Mouse (Mus musculus): ENCODE data around the gene Fpr1. TPM values are rescaled to one million over a fixed set of nuclear protein-coding genes. Genes with fewer than 3 reads are reported as not detected.

The Fpr1 gene
- polyA plus RNA-seq, 1 experiment from 2014 or later = 0.58 TPM

DNA sequence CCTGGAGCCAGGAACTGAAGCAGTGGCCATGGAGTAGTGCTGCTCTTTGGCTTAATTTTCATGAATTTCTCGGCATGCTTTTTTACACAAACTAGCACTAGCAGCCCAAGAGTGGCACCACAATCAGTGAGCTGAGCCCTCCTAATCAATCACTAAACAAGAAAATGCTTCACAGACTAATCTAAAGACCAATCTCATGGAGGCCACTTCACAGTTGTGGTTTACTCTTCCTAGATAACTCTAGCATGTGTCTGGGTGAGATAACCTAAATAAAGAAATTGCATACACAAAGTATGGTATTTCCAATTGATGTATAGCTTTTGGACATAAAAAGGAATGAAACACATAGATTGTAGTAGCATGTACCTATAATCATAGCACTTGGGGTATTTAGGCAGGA, 4.4 kb downstream of the Fpr1 start:
- 68% methylated on average over 1 of the region's 1 CpGs for WGBS
- H3K36me3 ChIP-seq = no peaks in the 10 kb centered on the region
- H3K4me2 ChIP-seq = no peak overlapping the region
- H3K27ac ChIP-seq = no peak overlapping the region
- no peaks in the 10 kb centered on the region for H3K4me1 ChIP-seq (replicated peaks)
- H3K4me3 ChIP-seq = no peak overlapping the region
- H3K9me3 ChIP-seq (replicated peaks) = no peaks in the 10 kb centered on the region
- no peak overlapping the region for H3K9ac ChIP-seq
- no peaks in the 10 kb centered on the region for H3K27me3 ChIP-seq
- no peak for ATAC-seq (replicated peaks; ENCODE audit: insufficient number of reproducible peaks, insufficient read depth, low FRiP score, low read depth)

DNA sequence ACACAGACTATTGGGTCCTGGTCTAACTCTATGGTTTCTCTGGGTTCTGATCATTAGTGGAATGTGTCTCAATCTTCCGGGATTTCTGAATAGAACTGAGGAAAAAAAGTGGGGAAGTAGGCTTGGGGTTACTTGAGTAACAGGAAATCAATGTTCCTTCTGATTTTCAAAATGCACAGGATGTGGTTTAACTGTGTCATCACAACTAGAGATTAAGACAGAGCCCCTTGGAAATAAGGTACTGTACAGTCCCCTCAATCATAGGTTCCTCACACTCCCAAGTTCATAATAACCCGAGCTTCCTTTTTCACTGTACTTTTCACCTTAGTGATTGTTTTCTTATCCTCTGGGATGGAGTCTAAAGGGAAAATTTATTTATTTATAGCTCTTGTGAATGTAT, 12.0 kb downstream of the Fpr1 start:
- no peak for ATAC-seq (replicated peaks; ENCODE audit: insufficient number of reproducible peaks, insufficient read depth, low FRiP score, low read depth)
- Histone ChIP-seq H3K36me3 (no peaks in the 10 kb centered on the region), H3K9ac (no peak overlapping the region), H3K27me3 (no peaks in the 10 kb centered on the region), H3K4me1 (replicated peaks) (no peaks in the 10 kb centered on the region), H3K27ac (no peak overlapping the region), H3K4me3 (no peak overlapping the region), H3K4me2 (no peak overlapping the region), H3K9me3 (replicated peaks) (no peaks in the 10 kb centered on the region)
- 79% methylated on average over 2 of the region's 2 CpGs for WGBS

DNA sequence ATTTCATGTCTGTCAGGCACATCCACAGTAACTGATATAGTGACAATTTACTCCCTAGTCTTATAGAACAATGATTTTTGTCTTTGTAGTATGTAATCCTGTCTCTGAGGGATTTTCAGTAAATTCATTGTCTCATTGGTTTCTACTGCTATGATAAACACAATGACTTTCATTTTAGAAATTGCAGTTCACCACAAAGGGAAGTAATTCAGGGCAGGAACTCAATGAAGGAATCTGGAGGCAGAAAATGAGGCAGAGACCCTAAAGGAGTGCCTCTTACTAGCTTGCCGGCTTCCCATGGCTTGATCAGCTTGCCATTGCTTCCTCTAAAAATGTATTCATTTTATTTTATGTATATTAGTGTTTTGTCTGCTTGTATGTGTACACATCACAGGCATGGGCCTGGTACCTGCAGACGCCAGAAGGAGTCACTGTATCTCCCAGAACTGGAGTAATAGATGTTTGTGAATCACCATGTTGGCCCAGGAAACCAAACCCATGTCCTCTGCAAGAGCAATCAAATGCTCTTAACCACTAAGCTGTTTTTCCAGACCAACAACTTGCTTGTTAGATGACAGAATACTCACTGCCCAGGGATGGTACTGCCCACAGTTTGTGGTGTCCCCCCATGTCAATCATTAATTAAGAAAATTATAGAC, 12.7 kb downstream of the Fpr1 start:
- Histone ChIP-seq H3K27ac (no peak overlapping the region), H3K9me3 (replicated peaks) (no peaks in the 10 kb centered on the region), H3K4me3 (no peak overlapping the region), H3K36me3 (no peaks in the 10 kb centered on the region), H3K27me3 (no peaks in the 10 kb centered on the region), H3K9ac (no peak overlapping the region), H3K4me2 (no peak overlapping the region), H3K4me1 (replicated peaks) (no peaks in the 10 kb centered on the region)
- 68% methylated on average over 2 of the region's 2 CpGs for WGBS
- ATAC-seq (replicated peaks; ENCODE audit: insufficient number of reproducible peaks, insufficient read depth, low FRiP score, low read depth) = no peak

DNA sequence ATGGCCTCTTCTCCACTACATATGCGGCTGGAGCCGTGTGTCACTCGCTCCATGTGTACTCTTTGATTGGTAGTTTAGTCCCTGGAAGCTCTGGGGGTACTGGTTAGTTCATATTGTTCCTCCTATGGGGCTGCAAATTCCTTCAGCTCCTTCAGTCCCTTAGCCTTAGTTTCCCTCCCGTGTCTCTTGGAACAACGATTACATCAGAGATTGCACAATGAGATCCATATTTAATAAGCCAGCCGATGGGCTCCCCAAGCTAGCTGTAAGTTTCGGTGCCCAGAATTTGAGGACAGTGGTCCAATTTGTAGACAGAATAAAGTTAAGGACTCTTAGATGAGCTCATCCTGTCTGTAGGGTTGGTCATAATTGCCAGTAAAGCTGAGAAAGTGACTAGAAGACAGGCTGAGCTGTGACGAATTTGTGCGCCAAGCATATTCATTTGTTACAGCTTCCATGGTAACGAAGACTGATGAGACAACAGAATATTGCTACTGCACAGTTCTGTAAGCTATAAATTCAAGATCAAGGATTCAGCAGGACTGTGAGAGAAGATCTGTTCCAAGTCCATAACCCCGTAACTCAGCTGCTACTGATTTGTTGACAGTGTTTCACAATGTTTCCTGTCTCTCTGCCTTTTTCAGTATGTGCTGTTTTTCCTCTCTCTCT, 16.8 kb downstream of the Fpr1 start:
- Histone ChIP-seq H3K4me2 (no peak overlapping the region), H3K9me3 (replicated peaks) (no peaks in the 10 kb centered on the region), H3K4me1 (replicated peaks) (no peaks in the 10 kb centered on the region), H3K27ac (no peak overlapping the region), H3K27me3 (no peaks in the 10 kb centered on the region), H3K4me3 (no peak overlapping the region), H3K9ac (no peak overlapping the region), H3K36me3 (peaks cover 10% of the 10 kb centered on the region; the same call in 1 of the 2 replicates)
- WGBS = 82% methylated on average over 11 of the region's 11 CpGs
- ATAC-seq (replicated peaks; ENCODE audit: insufficient number of reproducible peaks, insufficient read depth, low FRiP score, low read depth) = no peak

DNA sequence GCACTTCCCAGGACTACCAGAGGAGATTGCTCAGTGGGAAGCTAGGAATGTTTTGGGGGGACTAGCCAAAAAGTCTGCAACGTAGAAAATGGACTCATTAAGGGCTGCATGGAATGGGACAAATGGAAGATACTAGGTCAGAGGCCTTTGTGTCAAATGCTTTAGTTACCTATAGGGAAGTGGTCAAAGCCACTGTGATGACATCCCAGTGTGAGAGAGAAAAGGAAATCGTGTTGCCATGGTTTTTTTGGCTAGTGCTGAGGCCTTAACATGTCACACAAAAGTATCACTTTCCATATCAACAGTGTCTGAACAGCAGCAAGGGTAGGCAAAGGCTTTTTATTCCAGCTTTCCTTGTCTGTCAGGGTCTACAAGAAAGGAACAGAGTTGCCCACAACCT, 18.6 kb downstream of the Fpr1 start:
- Histone ChIP-seq H3K9ac (no peak overlapping the region), H3K27me3 (no peaks in the 10 kb centered on the region), H3K4me1 (replicated peaks) (no peaks in the 10 kb centered on the region), H3K36me3 (peaks cover 10% of the 10 kb centered on the region; the same call in 1 of the 2 replicates), H3K4me3 (no peak overlapping the region), H3K4me2 (no peak overlapping the region), H3K9me3 (replicated peaks) (no peaks in the 10 kb centered on the region), H3K27ac (no peak overlapping the region)
- 53% methylated on average over 2 of the region's 2 CpGs for WGBS
- ATAC-seq (replicated peaks; ENCODE audit: insufficient number of reproducible peaks, insufficient read depth, low FRiP score, low read depth) = no peak

DNA sequence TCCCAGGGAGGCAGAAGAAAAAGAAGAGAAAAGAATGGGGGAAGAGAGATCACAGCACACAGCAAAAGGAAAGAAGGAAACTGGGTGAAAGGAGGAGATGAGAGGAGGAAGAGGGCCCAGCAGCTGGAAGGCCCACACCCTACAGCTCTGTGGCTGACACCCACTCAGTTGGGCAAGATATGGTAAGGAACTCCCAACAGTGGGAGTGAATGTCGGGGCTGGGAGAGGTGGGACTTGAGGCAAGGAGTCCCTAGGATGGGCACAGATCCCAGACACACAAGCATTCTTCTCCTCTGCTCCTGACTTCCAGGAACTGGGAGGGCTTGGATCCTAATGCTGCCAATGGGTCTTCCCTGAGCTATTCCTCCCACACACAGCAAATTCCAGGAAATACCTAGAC, 21.4 kb downstream of the Fpr1 start:
- peaks cover 10% of the 10 kb centered on the region; the same call in 1 of the 2 replicates for H3K36me3 ChIP-seq
- WGBS = 31% methylated on average over 1 of the region's 1 CpGs
- ATAC-seq (replicated peaks; ENCODE audit: insufficient number of reproducible peaks, insufficient read depth, low FRiP score, low read depth) = no peak; the same call in 1 of the 2 replicates
- no peak overlapping the region for H3K4me2 ChIP-seq
- no peaks in the 10 kb centered on the region for H3K27me3 ChIP-seq
- no peaks in the 10 kb centered on the region for H3K4me1 ChIP-seq (replicated peaks)
- no peak overlapping the region for H3K4me3 ChIP-seq
- no peaks in the 10 kb centered on the region for H3K9me3 ChIP-seq (replicated peaks)
- H3K9ac ChIP-seq = no peak overlapping the region
- no peak overlapping the region for H3K27ac ChIP-seq

DNA sequence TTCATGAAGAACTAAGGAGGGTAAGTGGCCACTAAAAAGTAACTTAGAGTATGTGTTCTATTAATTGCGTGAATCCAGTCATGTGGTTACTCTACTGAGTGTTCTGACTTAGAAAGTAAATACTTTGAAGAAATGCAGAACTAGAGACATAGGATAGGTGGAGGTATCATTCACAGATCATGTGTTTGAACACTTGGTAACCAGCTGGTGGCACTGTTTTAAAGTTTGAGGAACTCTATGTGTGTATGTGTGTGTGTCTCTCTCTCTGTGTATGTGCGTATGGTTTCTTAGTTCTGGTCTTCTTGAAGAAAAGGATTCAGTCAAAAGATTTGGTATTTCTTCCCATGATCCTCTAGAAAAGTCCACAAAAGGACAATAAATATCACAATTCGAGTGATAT, 23.6 kb downstream of the Fpr1 start:
- Histone ChIP-seq H3K9ac (no peak overlapping the region), H3K27me3 (no peaks in the 10 kb centered on the region), H3K4me1 (replicated peaks) (no peaks in the 10 kb centered on the region), H3K4me2 (no peak overlapping the region), H3K27ac (no peak overlapping the region), H3K4me3 (no peak overlapping the region), H3K36me3 (peaks cover 10% of the 10 kb centered on the region; the same call in 1 of the 2 replicates), H3K9me3 (replicated peaks) (no peaks in the 10 kb centered on the region)
- 86% methylated on average over 3 of the region's 3 CpGs for WGBS
- ATAC-seq (replicated peaks; ENCODE audit: insufficient number of reproducible peaks, insufficient read depth, low FRiP score, low read depth) = no peak

DNA sequence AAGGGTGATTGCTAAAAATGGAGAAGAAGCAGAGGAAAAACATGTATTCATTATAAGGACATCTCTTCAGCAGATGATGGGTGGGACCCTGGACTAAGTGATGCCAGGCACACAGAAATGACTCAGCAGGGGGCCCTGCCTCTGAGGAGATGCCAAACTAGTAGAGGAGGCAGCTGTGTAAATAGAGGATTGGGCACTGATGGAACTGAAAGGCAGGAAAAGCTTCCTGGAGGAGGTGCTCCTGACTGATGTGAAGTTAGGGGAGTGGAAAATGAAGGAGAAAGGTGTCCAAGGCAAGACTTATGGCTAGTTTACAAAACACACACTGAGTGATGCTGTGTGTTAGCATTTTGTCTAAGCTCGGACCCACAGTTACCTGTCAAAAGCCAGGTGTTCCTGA, 26.3 kb downstream of the Fpr1 start:
- ATAC-seq (replicated peaks; ENCODE audit: insufficient number of reproducible peaks, insufficient read depth, low FRiP score, low read depth) = no peak
- Histone ChIP-seq H3K4me1 (replicated peaks) (no peaks in the 10 kb centered on the region), H3K4me3 (no peak overlapping the region), H3K27me3 (no peaks in the 10 kb centered on the region), H3K4me2 (no peak overlapping the region), H3K36me3 (no peaks in the 10 kb centered on the region), H3K27ac (no peak overlapping the region), H3K9ac (no peak overlapping the region), H3K9me3 (replicated peaks) (no peaks in the 10 kb centered on the region)
- WGBS = 63% methylated on average over 1 of the region's 1 CpGs

DNA sequence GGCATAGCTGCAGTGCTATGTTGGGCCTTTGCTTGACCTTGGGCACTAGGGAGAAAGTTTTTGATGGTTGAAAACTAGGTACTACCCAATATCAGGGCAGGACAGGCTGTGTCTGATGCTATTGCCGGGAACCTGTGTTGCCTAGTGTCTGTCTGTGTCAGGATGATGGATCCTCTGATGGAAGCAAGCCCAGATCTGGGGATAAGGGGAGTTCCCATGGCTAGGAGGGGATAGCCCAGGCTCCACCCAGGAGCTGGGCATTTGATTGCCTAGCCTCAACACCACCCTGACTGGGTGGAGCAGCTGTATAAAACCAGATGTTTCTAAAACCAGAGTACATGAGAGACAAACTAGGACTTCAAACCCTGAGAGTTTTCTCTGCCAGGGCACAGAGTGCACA, 27.1 kb downstream of the Fpr1 start:
- Histone ChIP-seq H3K27ac (no peak overlapping the region), H3K4me1 (replicated peaks) (no peaks in the 10 kb centered on the region), H3K9me3 (replicated peaks) (no peaks in the 10 kb centered on the region), H3K27me3 (no peaks in the 10 kb centered on the region), H3K36me3 (no peaks in the 10 kb centered on the region), H3K4me2 (no peak overlapping the region), H3K9ac (no peak overlapping the region), H3K4me3 (no peak overlapping the region)
- 56% methylated on average over 1 of the region's 1 CpGs for WGBS
- no peak for ATAC-seq (replicated peaks; ENCODE audit: insufficient number of reproducible peaks, insufficient read depth, low FRiP score, low read depth)

DNA sequence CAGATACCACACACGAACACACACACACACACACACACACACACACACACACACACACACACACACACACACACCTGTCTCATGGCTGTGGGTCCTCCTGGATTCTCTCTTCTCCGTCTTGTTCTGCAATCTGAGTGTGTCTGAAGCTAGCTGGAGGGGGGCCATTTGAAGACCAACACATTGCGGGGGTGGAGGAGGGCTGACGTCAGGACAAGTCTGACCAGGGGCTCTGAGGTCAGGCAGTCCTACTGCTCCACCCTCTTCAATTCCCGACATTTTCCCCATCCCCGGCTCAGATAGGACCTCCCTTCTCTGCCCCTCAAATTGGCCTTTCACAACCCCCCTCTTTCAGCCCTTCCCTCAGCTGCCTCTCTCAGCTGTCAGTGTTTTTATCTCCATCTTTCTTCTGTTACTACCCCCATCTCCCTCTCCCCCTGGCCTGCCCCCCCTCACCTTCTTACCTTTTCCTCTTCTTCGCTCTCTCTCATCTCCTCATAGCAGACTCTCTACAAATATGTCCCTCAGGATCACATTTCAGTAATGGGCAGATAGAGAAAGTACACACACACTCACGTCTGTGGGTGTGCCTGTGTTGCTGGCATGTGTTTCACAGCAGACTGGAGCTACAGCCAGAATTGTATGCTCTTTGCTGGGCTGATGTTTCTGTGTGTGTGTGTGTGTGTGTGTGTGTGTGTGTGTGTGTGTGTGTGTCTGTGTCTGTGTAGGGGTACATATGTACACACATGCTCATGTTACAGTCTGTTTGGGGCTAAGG, 28.5 kb downstream of the Fpr1 start, which contains the start of gene Has1:
Gene Has1, minus strand, starts transcription at position 142 of the 775 bp plus-strand sequence.
- Histone ChIP-seq H3K4me3 (no peak within 1 kb of the TSS), H3K27me3 (peaks cover 3% of the 10 kb centered on the region), H3K4me1 (replicated peaks) (peaks cover 2% of the 10 kb centered on the region; the same call in 1 of the 2 replicates), H3K9ac (no peak within 1 kb of the TSS), H3K36me3 (no peaks in the 10 kb centered on the region), H3K9me3 (replicated peaks) (no peaks in the 10 kb centered on the region), H3K27ac (no peak within 1 kb of the TSS), H3K4me2 (no peak within 1 kb of the TSS)
- WGBS = 36% methylated on average over 8 of the region's 8 CpGs
- ATAC-seq (replicated peaks; ENCODE audit: insufficient number of reproducible peaks, insufficient read depth, low FRiP score, low read depth) = no peak

DNA sequence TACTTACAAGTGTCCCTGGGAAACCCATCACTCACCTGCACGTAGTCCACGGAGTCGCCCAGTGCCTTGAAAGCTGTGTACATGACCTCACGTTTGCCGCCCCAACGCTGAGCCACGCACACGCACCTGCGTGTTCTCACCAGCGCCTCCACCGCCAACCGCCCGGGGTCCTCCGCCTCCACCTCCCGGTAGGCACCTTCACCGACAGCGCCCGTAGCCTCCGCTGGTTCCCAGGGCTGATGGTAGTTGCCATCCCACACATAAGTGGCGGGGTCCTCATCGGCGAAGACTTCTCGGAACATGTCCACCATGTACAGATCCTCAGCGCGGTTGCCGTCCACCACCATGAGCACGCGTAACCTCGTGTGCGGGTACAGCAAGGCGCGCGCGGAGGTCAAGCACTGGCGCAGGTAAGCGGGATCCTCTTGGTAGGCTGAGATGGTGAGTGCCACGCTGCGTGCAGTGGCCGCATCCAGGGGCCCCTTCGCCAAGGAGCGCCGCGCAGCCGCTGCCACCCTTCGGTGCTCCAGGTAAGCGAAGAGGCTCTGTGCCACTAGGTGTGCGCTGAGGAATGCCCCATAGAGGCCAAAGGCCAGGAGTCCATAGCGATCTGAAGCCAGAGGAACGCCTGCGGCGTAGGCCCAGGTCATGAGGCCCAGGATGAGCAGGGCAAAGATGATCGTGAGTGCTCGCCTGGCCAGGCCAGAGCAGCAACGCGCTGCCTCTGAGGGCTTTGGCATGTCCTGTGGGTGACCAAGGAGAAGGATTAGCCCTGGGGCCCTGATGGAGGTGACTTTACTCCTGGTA, 33.6 kb downstream of the Fpr1 start:
- peak overlapping the region; percentile 24 for H3K4me2 ChIP-seq
- no peak overlapping the region for H3K9ac ChIP-seq
- H3K4me1 ChIP-seq (replicated peaks) = peaks cover 7% of the 10 kb centered on the region; the same call in 1 of the 2 replicates
- WGBS = 24% methylated on average over 55 of the region's 55 CpGs
- ATAC-seq (replicated peaks; ENCODE audit: insufficient number of reproducible peaks, insufficient read depth, low FRiP score, low read depth) = peak; percentile 43; the same call in 1 of the 2 replicates
- H3K27me3 ChIP-seq = peaks cover 12% of the 10 kb centered on the region
- H3K27ac ChIP-seq = no peak overlapping the region
- no peaks in the 10 kb centered on the region for H3K36me3 ChIP-seq
- H3K4me3 ChIP-seq = 0 out of 2 replicates have a peak overlapping the region, but pooled peaks have one; percentile 0
- no peaks in the 10 kb centered on the region for H3K9me3 ChIP-seq (replicated peaks)

Data from heart, embryonic 15.5 days (tissue).